Mouse (Mus musculus) lung, postnatal 0 days (tissue): ENCODE measurements around the gene Rtp1. TPM values are rescaled to one million over a fixed set of nuclear protein-coding genes. Genes with fewer than 3 reads are reported as not detected.

Source experiments
- ATAC-seq: fragments of 200-750 bp; cut with Nextera tagmentation; 2 replicates; pipeline ENCODE4 v1.8.0; 2017; ENCODE audit warnings: moderate library complexity
- DNase-seq: peaks from one replicate; pipeline ENCODE4 v3.0.0-alpha.2; 2016; ENCODE audit warnings: low spot score
- H3K27ac ChIP-seq: fragments of 300-500 bp; sonication (generic); 2 replicates; pipeline ENCODE4 v1.5.1; 2014; ENCODE audit warnings: antibody characterized with exemption, mild to moderate bottlenecking, low read length, mixed read lengths
- H3K27me3 ChIP-seq: fragments of 300-500 bp; sonication (generic); replicated peaks from 2 replicates; pipeline ENCODE4 v1.6.1; 2014; ENCODE audit warnings: low read length, mixed read lengths; ENCODE audit not compliant: insufficient read depth
- H3K36me3 ChIP-seq: fragments of 300-500 bp; sonication (generic); 2 replicates; pipeline ENCODE4 v1.6.1; 2014; ENCODE audit warnings: low read length, mixed read lengths; ENCODE audit not compliant: insufficient read depth
- H3K4me1 ChIP-seq: fragments of 300-500 bp; sonication (generic); 2 replicates; pipeline ENCODE4 v1.6.1; 2014; ENCODE audit warnings: antibody characterized with exemption, low read depth, low read length, mixed read lengths; ENCODE audit not compliant: insufficient read depth
- H3K4me2 ChIP-seq: fragments of 300-500 bp; sonication (generic); replicated peaks from 2 replicates; pipeline ENCODE4 v1.6.1; 2014; ENCODE audit warnings: low read depth, mild to moderate bottlenecking, low read length, moderate library complexity, mixed read lengths
- H3K4me3 ChIP-seq: fragments of 300-500 bp; sonication (generic); 2 replicates; pipeline ENCODE4 v1.5.1; 2014; ENCODE audit warnings: low read depth, low read length
- H3K9ac ChIP-seq: fragments of 300-500 bp; sonication (generic); replicated peaks from 2 replicates; pipeline ENCODE4 v1.6.1; 2014; ENCODE audit warnings: low read depth, mild to moderate bottlenecking
- H3K9me3 ChIP-seq: fragments of 300-500 bp; sonication (generic); 2 replicates; pipeline ENCODE4 v1.6.1; 2016; ENCODE audit warnings: low read length, mixed read lengths
- CTCF ChIP-seq: IDR thresholded peaks from 2 replicates; pipeline ENCODE4 v1.5.1; 2016; ENCODE audit warnings: antibody characterized with exemption, mild to moderate bottlenecking
- EP300 ChIP-seq: IDR thresholded peaks from 2 replicates; pipeline ENCODE4 v1.6.1; 2016; ENCODE audit warnings: antibody characterized with exemption, mild to moderate bottlenecking, control low read depth
- WGBS: fragments of 180-500 bp; shearing (Covaris S2); extraction: QIAGEN DNeasy Blood & Tissue Kit; methylation state at CpG from one replicate; pipeline ENCODE4 v1.1.7; 2014; 5-methylcytosine and 5-hydroxymethylcytosine counted together
- polyA plus RNA-seq: library from polyadenylated mRNA; unstranded; fragments of >200 nt; fragmentation: Nextera tagmentation; extraction: Ambion mirVana; gene quantifications from 2 replicates; pipeline ENCODE4 v1.2.1, GENCODE M21; 2015

Gene Rtp1
- polyA plus RNA-seq, 1 experiment from 2014 or later, result not detected

- no peaks in the 10 kb centered on the region for H3K36me3 ChIP-seq
- H3K27me3 ChIP-seq, result no peaks in the 10 kb centered on the region
- H3K4me2 ChIP-seq, result no peak overlapping the region
- TF ChIP-seq EP300, result no peak
- no peak for TF ChIP-seq CTCF
- no peak overlapping the region for H3K27ac ChIP-seq
- H3K9me3 ChIP-seq, result no peaks in the 10 kb centered on the region
- WGBS, result 84% methylated on average over 6 of the region's 6 CpGs
- no peak overlapping the region for H3K4me3 ChIP-seq
- no peaks in the 10 kb centered on the region for H3K4me1 ChIP-seq
- no peak for DNase-seq
- ATAC-seq, result no peak
- H3K9ac ChIP-seq, result no peak overlapping the region
These were observed 42.6 kb downstream of the Rtp1 start for GRCm38 (mm10) chr16:23471551-23471950.

- H3K4me2 ChIP-seq, result no peak overlapping the region
- TF ChIP-seq EP300 (no peak), CTCF (no peak)
- H3K27me3 ChIP-seq, result no peaks in the 10 kb centered on the region
- ATAC-seq (no peak), DNase-seq (no peak)
- H3K27ac ChIP-seq, result no peak overlapping the region
- no peaks in the 10 kb centered on the region for H3K36me3 ChIP-seq
- no peak overlapping the region for H3K4me3 ChIP-seq
- H3K4me1 ChIP-seq, result no peaks in the 10 kb centered on the region
- WGBS, result 50% methylated on average over 3 of the region's 3 CpGs
- H3K9me3 ChIP-seq, result no peaks in the 10 kb centered on the region
- no peak overlapping the region for H3K9ac ChIP-seq
These were observed 43.1 kb downstream of the Rtp1 start for GRCm38 (mm10) chr16:23472046-23472445.

DNA sequence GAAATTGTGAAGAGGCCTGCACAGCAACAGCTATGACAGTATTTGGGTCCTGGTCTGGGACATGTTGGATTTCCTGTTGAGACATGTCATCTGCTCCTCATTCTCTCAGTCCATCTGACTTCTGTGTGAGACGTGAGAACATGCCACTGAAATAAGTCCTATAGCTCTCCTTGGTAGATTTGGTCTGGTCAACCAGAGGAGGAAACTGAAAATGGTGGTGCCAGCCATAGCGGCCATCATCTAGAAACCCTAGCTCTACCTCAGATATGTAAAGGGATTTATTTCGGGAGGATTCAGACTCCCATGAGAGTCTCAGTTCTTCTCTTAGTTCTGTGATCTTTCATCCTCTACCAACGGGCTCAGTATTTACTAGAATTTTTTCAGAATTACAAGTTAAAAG, 46.7 kb downstream of the Rtp1 start:
- 90% methylated on average over 4 of the region's 4 CpGs for WGBS
- Histone ChIP-seq H3K4me1 (no peaks in the 10 kb centered on the region), H3K9ac (no peak overlapping the region), H3K4me2 (no peak overlapping the region), H3K9me3 (no peaks in the 10 kb centered on the region), H3K4me3 (no peak overlapping the region), H3K27ac (no peak overlapping the region), H3K36me3 (no peaks in the 10 kb centered on the region), H3K27me3 (no peaks in the 10 kb centered on the region)
- DNase-seq, result no peak
- no peak for TF ChIP-seq CTCF
- TF ChIP-seq EP300, result no peak
- no peak for ATAC-seq

DNA sequence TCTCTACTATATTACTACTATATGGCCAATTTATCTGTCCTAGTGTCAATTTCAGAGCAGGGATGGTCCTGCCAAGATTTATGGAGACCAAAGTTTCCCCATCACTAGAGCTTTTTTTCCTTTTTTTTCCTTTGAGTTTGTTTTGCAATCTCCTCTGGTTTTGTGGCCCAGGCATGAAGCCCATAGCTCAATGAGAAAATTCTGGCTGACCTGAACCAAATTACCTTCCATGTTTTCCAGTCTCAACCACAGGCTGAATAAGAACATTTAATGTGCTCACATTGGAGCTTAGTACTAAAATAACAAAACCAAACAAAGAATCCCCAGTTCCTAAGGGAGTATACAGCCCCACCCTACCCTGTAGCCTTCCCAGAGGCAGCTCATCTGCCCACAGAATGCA, 47.7 kb downstream of the Rtp1 start:
- Histone ChIP-seq H3K9me3 (no peaks in the 10 kb centered on the region), H3K27ac (no peak overlapping the region), H3K36me3 (no peaks in the 10 kb centered on the region), H3K27me3 (no peaks in the 10 kb centered on the region), H3K4me2 (no peak overlapping the region), H3K9ac (no peak overlapping the region), H3K4me3 (no peak overlapping the region), H3K4me1 (no peaks in the 10 kb centered on the region)
- TF ChIP-seq CTCF (no peak), EP300 (no peak)
- no peak for DNase-seq
- no peak for ATAC-seq

GRCm38 (mm10) chr16:23479872-23480603, 51.1 kb downstream of the Rtp1 start:
- DNase-seq (no peak), ATAC-seq (no peak)
- H3K9ac ChIP-seq, result no peak overlapping the region
- no peaks in the 10 kb centered on the region for H3K4me1 ChIP-seq
- H3K27ac ChIP-seq, result no peak overlapping the region
- H3K36me3 ChIP-seq, result no peaks in the 10 kb centered on the region
- no peaks in the 10 kb centered on the region for H3K27me3 ChIP-seq
- TF ChIP-seq EP300, result no peak
- no peak for TF ChIP-seq CTCF
- H3K4me3 ChIP-seq, result no peak overlapping the region
- H3K9me3 ChIP-seq, result no peaks in the 10 kb centered on the region
- 69% methylated on average over 7 of the region's 7 CpGs for WGBS
- no peak overlapping the region for H3K4me2 ChIP-seq

- Histone ChIP-seq H3K9ac (no peak overlapping the region), H3K4me1 (no peaks in the 10 kb centered on the region), H3K4me3 (no peak overlapping the region), H3K27me3 (no peaks in the 10 kb centered on the region), H3K4me2 (no peak overlapping the region), H3K36me3 (no peaks in the 10 kb centered on the region), H3K27ac (no peak overlapping the region), H3K9me3 (no peaks in the 10 kb centered on the region)
- WGBS, result 95% methylated on average over 3 of the region's 3 CpGs
- TF ChIP-seq CTCF (no peak), EP300 (no peak)
- DNase-seq (no peak), ATAC-seq (no peak)
These were observed 53.3 kb downstream of the Rtp1 start for GRCm38 (mm10) chr16:23482218-23482617.

DNA sequence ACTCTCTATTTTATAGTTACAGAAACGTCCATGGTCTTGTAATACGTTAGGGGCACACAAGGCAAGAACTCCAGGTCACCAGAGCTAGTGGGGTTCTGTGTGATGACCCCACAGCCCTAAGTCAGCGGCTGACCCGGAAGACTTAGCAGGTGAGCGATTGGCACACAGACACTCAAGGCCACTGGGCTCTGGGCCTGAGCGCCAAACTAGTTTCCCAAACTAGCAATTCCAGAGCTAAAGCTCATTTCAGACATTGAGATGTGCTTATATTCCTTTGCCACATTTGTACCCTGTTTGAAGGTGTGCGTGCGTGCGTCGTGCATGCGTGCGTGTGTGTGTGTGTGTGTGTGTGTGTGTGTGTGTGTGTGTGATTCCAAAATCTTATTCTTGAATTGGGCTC, 53.9 kb downstream of the Rtp1 start:
- Histone ChIP-seq H3K27me3 (no peaks in the 10 kb centered on the region), H3K4me3 (no peak overlapping the region), H3K4me1 (no peaks in the 10 kb centered on the region), H3K27ac (no peak overlapping the region), H3K9ac (no peak overlapping the region), H3K36me3 (no peaks in the 10 kb centered on the region), H3K9me3 (no peaks in the 10 kb centered on the region), H3K4me2 (no peak overlapping the region)
- TF ChIP-seq CTCF (no peak), EP300 (no peak)
- no peak for DNase-seq
- no peak for ATAC-seq
- WGBS, result 91% methylated on average over 12 of the region's 12 CpGs
